Mouse (Mus musculus): ENCODE results near the gene Sorcs3.

DNA sequence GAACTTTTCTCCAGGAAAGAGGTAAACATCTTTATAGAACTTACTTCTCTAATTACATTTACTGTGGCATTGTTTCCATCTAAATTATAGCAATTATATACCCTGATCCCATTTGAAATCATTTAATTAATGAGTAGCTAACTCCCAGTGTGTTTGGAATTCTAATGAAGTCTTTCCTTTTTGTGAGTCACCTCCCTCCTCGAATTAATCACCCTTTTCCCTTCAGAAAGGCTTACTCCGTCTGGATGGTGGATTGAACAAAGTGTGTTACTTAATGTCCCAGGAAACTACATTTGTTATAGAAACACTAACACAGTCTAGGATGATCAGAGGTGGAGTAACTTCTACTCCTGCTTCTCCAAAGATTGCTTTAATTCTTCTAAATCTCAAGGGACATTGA, 531.7 kb downstream of the Sorcs3 start:
- TF ChIP-seq TCF3 (IDR thresholded peaks at IDR 0.05; ENCODE audit: insufficient read length, low read depth) (no peak), CEBPB (IDR thresholded peaks at IDR 0.05; ENCODE audit: insufficient read depth, poor library complexity, severe bottlenecking) (no peak), MAX (IDR thresholded peaks at IDR 0.05; ENCODE audit: low read depth) (no peak), TCF12 (IDR thresholded peaks at IDR 0.05; ENCODE audit: insufficient read depth, poor library complexity, severe bottlenecking) (no peak), E2F4 (IDR thresholded peaks at IDR 0.05; ENCODE audit: insufficient read depth) (no peak), SRF (IDR thresholded peaks at IDR 0.05; ENCODE audit: control insufficient read depth, insufficient read length, low read depth) (no peak)
